Mouse (Mus musculus): Measurements from ENCODE around the gene Samd4b.

- TF ChIP-seq POLR2A (IDR thresholded peaks at IDR 0.05; ENCODE audit: borderline replicate concordance, extremely low read depth, insufficient read depth, insufficient read length, poor library complexity, severe bottlenecking) (no peak), CTCF (IDR thresholded peaks at IDR 0.05; ENCODE audit: borderline replicate concordance, extremely low read depth, insufficient read depth, insufficient read length) (no peak)
Measured at GRCm38 (mm10) chr7:28386007-28386406, 211.9 kb downstream of the Samd4b start.

Data from brain, embryonic 14.5 days (tissue).